Mouse (Mus musculus): ENCODE data around the gene Sult4a1. TPM values are rescaled to one million over a fixed set of nuclear protein-coding genes. Genes with fewer than 3 reads are reported as not detected.
A peak's percentile ranks its signal among the peaks of the same experiment; 100 is the strongest.

Sult4a1 gene
- not detected in 2 replicates for polyA plus RNA-seq (2012; ENCODE audit: insufficient read depth, low replicate concordance)

GRCm38 (mm10) chr15:84105105-84105923 lies at the start of gene Sult4a1:
Gene Sult4a1 (minus strand): TSS chr15:84105754.
- peaks cover 66% of the 10 kb centered on the region for H3K27me3 ChIP-seq (replicated peaks)

GRCm38 (mm10) chr15:84140929-84141328 lies 35.4 kb upstream of the Sult4a1 start:
- no peaks in the 10 kb centered on the region for H3K4me1 ChIP-seq
- no peaks in the 10 kb centered on the region for H3K36me3 ChIP-seq (replicated peaks; ENCODE audit: low read length)
- TF ChIP-seq FLI1 (IDR thresholded peaks at IDR 0.05; ENCODE audit: low read length) = no peak
- no peak for TF ChIP-seq GATA1 (IDR thresholded peaks at IDR 0.05; ENCODE audit: borderline replicate concordance, low read length)
- peaks cover 18% of the 10 kb centered on the region for H3K27me3 ChIP-seq (replicated peaks)
- no peak overlapping the region for H3K4me3 ChIP-seq (replicated peaks)
- H3K9me3 ChIP-seq = no peaks in the 10 kb centered on the region

More at GRCm38 (mm10) chr15:84105105-84105923, at the start of gene Sult4a1:
- TF ChIP-seq GATA1 (IDR thresholded peaks at IDR 0.05; ENCODE audit: borderline replicate concordance, low read length) = no peak
- no peak for TF ChIP-seq FLI1 (IDR thresholded peaks at IDR 0.05; ENCODE audit: low read length)
- H3K4me1 ChIP-seq = peaks cover 8% of the 10 kb centered on the region
- peak within 1 kb of the TSS; percentile 86 for H3K4me3 ChIP-seq (replicated peaks)
- peaks cover 3% of the 10 kb centered on the region; the same call in 1 of the 2 replicates for H3K9me3 ChIP-seq
- H3K36me3 ChIP-seq (replicated peaks; ENCODE audit: low read length) = no peaks in the 10 kb centered on the region

GRCm38 (mm10) chr15:84140109-84140508 lies 34.6 kb upstream of the Sult4a1 start:
- H3K4me1 ChIP-seq = no peaks in the 10 kb centered on the region
- H3K9me3 ChIP-seq = peaks cover 4% of the 10 kb centered on the region; the same call in 1 of the 2 replicates
- TF ChIP-seq FLI1 (IDR thresholded peaks at IDR 0.05; ENCODE audit: low read length) = no peak
- no peak for TF ChIP-seq GATA1 (IDR thresholded peaks at IDR 0.05; ENCODE audit: borderline replicate concordance, low read length)
- H3K4me3 ChIP-seq (replicated peaks) = no peak overlapping the region
- peaks cover 16% of the 10 kb centered on the region for H3K27me3 ChIP-seq (replicated peaks)
- H3K36me3 ChIP-seq (replicated peaks; ENCODE audit: low read length) = no peaks in the 10 kb centered on the region

- TF ChIP-seq GATA1 (IDR thresholded peaks at IDR 0.05; ENCODE audit: borderline replicate concordance, low read length) (no peak), FLI1 (IDR thresholded peaks at IDR 0.05; ENCODE audit: low read length) (no peak)
- Histone ChIP-seq H3K36me3 (replicated peaks; ENCODE audit: low read length) (no peaks in the 10 kb centered on the region), H3K4me1 (no peaks in the 10 kb centered on the region), H3K27me3 (replicated peaks) (peaks cover 14% of the 10 kb centered on the region), H3K4me3 (replicated peaks) (no peak overlapping the region), H3K9me3 (peaks cover 4% of the 10 kb centered on the region; the same call in 1 of the 2 replicates)
Measured at GRCm38 (mm10) chr15:84139592-84140005, 34.0 kb upstream of the Sult4a1 start.

- Histone ChIP-seq H3K4me3 (replicated peaks) (no peak overlapping the region), H3K36me3 (replicated peaks; ENCODE audit: low read length) (no peaks in the 10 kb centered on the region), H3K4me1 (no peaks in the 10 kb centered on the region), H3K27me3 (replicated peaks) (peaks cover 24% of the 10 kb centered on the region), H3K9me3 (peaks cover 4% of the 10 kb centered on the region; the same call in 1 of the 2 replicates)
- TF ChIP-seq FLI1 (IDR thresholded peaks at IDR 0.05; ENCODE audit: low read length) (no peak), GATA1 (IDR thresholded peaks at IDR 0.05; ENCODE audit: borderline replicate concordance, low read length) (no peak)
Measured at GRCm38 (mm10) chr15:84136473-84137415, 31.2 kb upstream of the Sult4a1 start.

GRCm38 (mm10) chr15:84135472-84135871 lies 29.9 kb upstream of the Sult4a1 start:
- no peaks in the 10 kb centered on the region for H3K4me1 ChIP-seq
- no peak overlapping the region for H3K4me3 ChIP-seq (replicated peaks)
- TF ChIP-seq GATA1 (IDR thresholded peaks at IDR 0.05; ENCODE audit: borderline replicate concordance, low read length) (no peak), FLI1 (IDR thresholded peaks at IDR 0.05; ENCODE audit: low read length) (no peak)
- H3K36me3 ChIP-seq (replicated peaks; ENCODE audit: low read length) = no peaks in the 10 kb centered on the region
- peaks cover 4% of the 10 kb centered on the region; the same call in 1 of the 2 replicates for H3K9me3 ChIP-seq
- peaks cover 30% of the 10 kb centered on the region for H3K27me3 ChIP-seq (replicated peaks)

- no peak for TF ChIP-seq GATA1 (IDR thresholded peaks at IDR 0.05; ENCODE audit: borderline replicate concordance, low read length)
- TF ChIP-seq FLI1 (IDR thresholded peaks at IDR 0.05; ENCODE audit: low read length) = no peak
Measured at GRCm38 (mm10) chr15:84133440-84133839, 27.9 kb upstream of the Sult4a1 start.

GRCm38 (mm10) chr15:84131971-84132370 lies 26.4 kb upstream of the Sult4a1 start:
- Histone ChIP-seq H3K36me3 (replicated peaks; ENCODE audit: low read length) (no peaks in the 10 kb centered on the region), H3K9me3 (peaks cover 4% of the 10 kb centered on the region; the same call in 1 of the 2 replicates), H3K4me1 (peaks cover 3% of the 10 kb centered on the region), H3K4me3 (replicated peaks) (no peak overlapping the region), H3K27me3 (replicated peaks) (peaks cover 46% of the 10 kb centered on the region)
- TF ChIP-seq FLI1 (IDR thresholded peaks at IDR 0.05; ENCODE audit: low read length) (no peak), GATA1 (IDR thresholded peaks at IDR 0.05; ENCODE audit: borderline replicate concordance, low read length) (no peak)

More at GRCm38 (mm10) chr15:84133440-84133839, 27.9 kb upstream of the Sult4a1 start:
- H3K4me1 ChIP-seq = no peaks in the 10 kb centered on the region
- no peak overlapping the region for H3K4me3 ChIP-seq (replicated peaks)
- H3K9me3 ChIP-seq = peaks cover 4% of the 10 kb centered on the region; the same call in 1 of the 2 replicates
- no peaks in the 10 kb centered on the region for H3K36me3 ChIP-seq (replicated peaks; ENCODE audit: low read length)
- H3K27me3 ChIP-seq (replicated peaks) = peaks cover 37% of the 10 kb centered on the region

GRCm38 (mm10) chr15:84131096-84131786 lies 25.7 kb upstream of the Sult4a1 start:
- TF ChIP-seq FLI1 (IDR thresholded peaks at IDR 0.05; ENCODE audit: low read length) = no peak
- Histone ChIP-seq H3K27me3 (replicated peaks) (peaks cover 49% of the 10 kb centered on the region), H3K9me3 (peaks cover 4% of the 10 kb centered on the region; the same call in 1 of the 2 replicates), H3K4me1 (peaks cover 9% of the 10 kb centered on the region), H3K4me3 (replicated peaks) (no peak overlapping the region), H3K36me3 (replicated peaks; ENCODE audit: low read length) (no peaks in the 10 kb centered on the region)
